Mouse (Mus musculus) stomach, postnatal 0 days (tissue): ENCODE measurements around the gene Clasp1.

Experiments used
- CTCF ChIP-seq: IDR thresholded peaks from 2 replicates; pipeline ENCODE4 v1.5.1; 2016; ENCODE audit warnings: antibody characterized with exemption, low read depth, mild to moderate bottlenecking, moderate library complexity
- EP300 ChIP-seq: optimal IDR thresholded peaks from 2 replicates; pipeline ENCODE3; 2016; ENCODE audit warnings: antibody characterized with exemption

- TF ChIP-seq CTCF (no peak), EP300 (no peak)
Measured at GRCm38 (mm10) chr1:118349922-118350321, 38.9 kb upstream of the Clasp1 start.
